ENCODE assay signal across 15 mouse cellular contexts in the genomic region with DNA sequence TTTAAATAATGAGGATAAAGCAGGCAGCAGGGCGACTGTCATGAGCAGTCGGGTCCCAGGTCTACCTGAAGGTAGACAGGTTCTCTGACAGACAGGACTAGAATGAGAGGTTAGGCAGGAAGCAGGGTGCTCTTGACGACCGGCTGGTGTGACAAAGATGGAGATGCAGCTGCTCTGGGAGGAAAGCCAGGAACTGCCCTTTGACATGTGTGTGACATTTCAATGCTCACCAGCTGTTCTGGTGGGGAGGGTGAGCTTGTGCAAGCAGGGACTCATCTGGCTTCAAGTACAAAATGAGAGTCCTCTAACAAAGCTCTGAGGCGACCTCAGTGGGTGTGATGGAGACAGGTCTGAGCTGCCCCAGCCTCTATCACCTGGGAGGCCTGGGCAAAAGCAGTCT. TPM values are rescaled to one million over a fixed set of nuclear protein-coding genes. Genes with fewer than 3 reads are reported as not detected.
A peak's percentile ranks its signal among the peaks of the same experiment; 100 is the strongest.
DNase-seq lines count a peak whose midpoint lies in the region; ATAC-seq and TF ChIP-seq lines count a peak whose summit lies in the region.
"Had no signal": no experiment of that assay in that cellular context is flagged by ENCODE, and none has a peak within 500 bp of the region (broad histone marks: within the 10 kb centered on the region; RNA-seq: fewer than 3 reads in every experiment).

No protein-coding gene starts in this region.

- H3K4me2 ChIP-seq in kidney, postnatal 0 days (ENCODE audit: low read length), result no peak overlapping the region
- H3K4me2 ChIP-seq in hindbrain, embryonic 13.5 days, result no peak overlapping the region
- H3K4me2 ChIP-seq: hindbrain, embryonic 14.5 days; liver, embryonic 11.5 days; neural tube, embryonic 13.5 days had no signal

- peaks cover 45% of the 10 kb centered on the region for H3K4me1 ChIP-seq in embryonic facial prominence, embryonic 10.5 days
- H3K4me1 ChIP-seq in kidney, postnatal 0 days (replicated peaks; ENCODE audit: insufficient read depth, low read length), result peaks cover 4% of the 10 kb centered on the region; the same call in 1 of the 2 replicates
- H3K4me1 ChIP-seq in hindbrain, embryonic 13.5 days (replicated peaks), result no peaks in the 10 kb centered on the region
- H3K4me1 ChIP-seq: neural tube, embryonic 13.5 days had no signal

- no peak for ATAC-seq in kidney, postnatal 0 days (replicated peaks; ENCODE audit: low FRiP score, low read depth)
- ATAC-seq in hindbrain, embryonic 13.5 days (ENCODE audit: low FRiP score), result no peak
- ATAC-seq: intestine, embryonic 16.5 days; midbrain, embryonic 16.5 days had no signal

- no peaks in the 10 kb centered on the region for H3K9me3 ChIP-seq in embryonic facial prominence, embryonic 10.5 days
- no peaks in the 10 kb centered on the region for H3K9me3 ChIP-seq in kidney, postnatal 0 days (replicated peaks; ENCODE audit: low read length)
- no peaks in the 10 kb centered on the region for H3K9me3 ChIP-seq in hindbrain, embryonic 13.5 days
- H3K9me3 ChIP-seq: forebrain, embryonic 10.5 days; neural tube, embryonic 13.5 days had no signal

- WGBS in embryonic facial prominence, embryonic 10.5 days, result 55% methylated on average over 5 of the region's 5 CpGs
- 33% methylated on average over 5 of the region's 5 CpGs for WGBS in kidney, postnatal 0 days
- 66% methylated on average over 5 of the region's 5 CpGs for WGBS in hindbrain, embryonic 13.5 days

- peaks cover 54% of the 10 kb centered on the region for H3K36me3 ChIP-seq in embryonic facial prominence, embryonic 10.5 days (replicated peaks)
- H3K36me3 ChIP-seq in kidney, postnatal 0 days (ENCODE audit: insufficient read depth, low read length), result peaks cover 43% of the 10 kb centered on the region
- peaks cover 54% of the 10 kb centered on the region for H3K36me3 ChIP-seq in hindbrain, embryonic 13.5 days

- 0 out of 2 replicates have a peak overlapping the region, but pooled peaks have one; percentile 11 for H3K27ac ChIP-seq in embryonic facial prominence, embryonic 10.5 days (replicated peaks)
- H3K27ac ChIP-seq in kidney, postnatal 0 days, result peak overlapping the region; percentile 13; the same call in 1 of the 2 replicates
- no peak overlapping the region for H3K27ac ChIP-seq in hindbrain, embryonic 13.5 days
- H3K27ac ChIP-seq: forebrain, embryonic 10.5 days; heart, adult 2 months; hindbrain, embryonic 14.5 days; neural tube, embryonic 13.5 days had no signal

- peak; percentile 49 for DNase-seq in kidney, adult 11 months
- DNase-seq in kidney, adult 8-10 months, result no peak
- DNase-seq in embryonic facial prominence, embryonic 10.5 days (ENCODE audit: low spot score), result no peak
- DNase-seq in kidney, postnatal 0 days (ENCODE audit: low spot score), result peak; percentile 42
- DNase-seq in lung, postnatal 14 days, result peak; percentile 63
- no peak for DNase-seq in c-Kit-positive CD71-positive TER-119-positive erythroid progenitor cells, embryonic 14.5 days (ENCODE audit: low spot score)
- DNase-seq: cerebellum, postnatal 36 days; heart, adult 2 months had no signal

- H3K4me3 ChIP-seq in embryonic facial prominence, embryonic 10.5 days, result no peak overlapping the region
- no peak overlapping the region for H3K4me3 ChIP-seq in kidney, postnatal 0 days (replicated peaks; ENCODE audit: low read depth, low read length)
- no peak overlapping the region for H3K4me3 ChIP-seq in hindbrain, embryonic 13.5 days
- H3K4me3 ChIP-seq: forebrain, embryonic 10.5 days; heart, adult 2 months; neural tube, embryonic 13.5 days had no signal

- no peaks in the 10 kb centered on the region for H3K27me3 ChIP-seq in embryonic facial prominence, embryonic 10.5 days (replicated peaks; ENCODE audit: low read depth, poor library complexity, severe bottlenecking)
- no peaks in the 10 kb centered on the region for H3K27me3 ChIP-seq in kidney, postnatal 0 days (ENCODE audit: insufficient read depth, low read length)
- H3K27me3 ChIP-seq in hindbrain, embryonic 13.5 days, result no peaks in the 10 kb centered on the region
- H3K27me3 ChIP-seq: neural tube, embryonic 13.5 days had no signal

- H3K9ac ChIP-seq in kidney, postnatal 0 days (ENCODE audit: low read depth, low read length), result no peak overlapping the region
- no peak overlapping the region for H3K9ac ChIP-seq in hindbrain, embryonic 13.5 days
- H3K9ac ChIP-seq: hindbrain, embryonic 14.5 days; neural tube, embryonic 13.5 days had no signal

- no peak for TF ChIP-seq CTCF in kidney, postnatal 0 days (IDR thresholded peaks at IDR 0.05; ENCODE audit: low read depth)

RNA-seq across cellular contexts. Expression of gene Ptges2, which starts 18.2 kb away (rescaled TPM):
- polyA plus RNA-seq in embryonic facial prominence, embryonic 10.5 days (2016; fragmentation: Nextera tagmentation; extraction: Ambion mirVana), result 32.2 and 32.5 TPM in 2 replicates
- 44.1 and 44.8 TPM in 2 replicates for polyA plus RNA-seq in kidney, postnatal 0 days (2015; fragmentation: Nextera tagmentation; extraction: Ambion mirVana)
- 41.2 and 41.3 TPM in 2 replicates for polyA plus RNA-seq in hindbrain, embryonic 13.5 days (2015; fragmentation: Nextera tagmentation; extraction: Ambion mirVana)

RNA-seq across cellular contexts. Expression of gene Lcn2, which starts 25.9 kb away (rescaled TPM):
- polyA plus RNA-seq in embryonic facial prominence, embryonic 10.5 days (2016; fragmentation: Nextera tagmentation; extraction: Ambion mirVana), result not detected in 2 replicates
- polyA plus RNA-seq in kidney, postnatal 0 days (2015; fragmentation: Nextera tagmentation; extraction: Ambion mirVana), result 43.5 and 50.3 TPM in 2 replicates
- polyA plus RNA-seq in hindbrain, embryonic 13.5 days (2015; fragmentation: Nextera tagmentation; extraction: Ambion mirVana), result 1.0 TPM in 1 of 2 replicates, not detected in the other
- polyA plus RNA-seq: forebrain, embryonic 10.5 days had no signal

RNA-seq across cellular contexts. Expression of gene 1110008P14Rik, which starts 32.2 kb away (rescaled TPM):
- 35.0 and 39.3 TPM in 2 replicates for polyA plus RNA-seq in embryonic facial prominence, embryonic 10.5 days (2016; fragmentation: Nextera tagmentation; extraction: Ambion mirVana)
- 87.0 and 96.8 TPM in 2 replicates for polyA plus RNA-seq in kidney, postnatal 0 days (2015; fragmentation: Nextera tagmentation; extraction: Ambion mirVana)
- 103 and 108 TPM in 2 replicates for polyA plus RNA-seq in hindbrain, embryonic 13.5 days (2015; fragmentation: Nextera tagmentation; extraction: Ambion mirVana)

RNA-seq across cellular contexts. Expression of gene Naif1, which starts 36.3 kb away (rescaled TPM):
- polyA plus RNA-seq in embryonic facial prominence, embryonic 10.5 days (2016; fragmentation: Nextera tagmentation; extraction: Ambion mirVana), result 6.4 and 6.8 TPM in 2 replicates
- polyA plus RNA-seq in kidney, postnatal 0 days (2015; fragmentation: Nextera tagmentation; extraction: Ambion mirVana), result 4.7 TPM in 2 replicates
- 5.1 and 5.9 TPM in 2 replicates for polyA plus RNA-seq in hindbrain, embryonic 13.5 days (2015; fragmentation: Nextera tagmentation; extraction: Ambion mirVana)

RNA-seq across cellular contexts. Expression of gene Slc25a25, which starts 37.3 kb away (rescaled TPM):
- 29.8 and 31.8 TPM in 2 replicates for polyA plus RNA-seq in embryonic facial prominence, embryonic 10.5 days (2016; fragmentation: Nextera tagmentation; extraction: Ambion mirVana)
- 15.0 and 16.9 TPM in 2 replicates for polyA plus RNA-seq in kidney, postnatal 0 days (2015; fragmentation: Nextera tagmentation; extraction: Ambion mirVana)
- 46.2 and 50.1 TPM in 2 replicates for polyA plus RNA-seq in hindbrain, embryonic 13.5 days (2015; fragmentation: Nextera tagmentation; extraction: Ambion mirVana)

Comparison
In these comparisons a context has a peak if more than half of its experiments do, and no peak if none do; other contexts are left out.
1. DNase-seq: peak in kidney, adult 11 months (single experiment), kidney, postnatal 0 days (single experiment) and lung, postnatal 14 days (single experiment); none in kidney, adult 8-10 months (0 of 2), embryonic facial prominence, embryonic 10.5 days (single experiment) and c-Kit-positive CD71-positive TER-119-positive erythroid progenitor cells, embryonic 14.5 days (single experiment).
2. RNA of gene Lcn2, which starts 25.9 kb away (polyA plus RNA-seq): 43.5 to 50.3 TPM in kidney, postnatal 0 days; 1.0 TPM in hindbrain, embryonic 13.5 days and not detected in embryonic facial prominence, embryonic 10.5 days; every median in the first group is over 10 times any median in the second.